Mouse (Mus musculus): ENCODE data around the gene Ccdc125. TPM values are rescaled to one million over a fixed set of nuclear protein-coding genes. Genes with fewer than 3 reads are reported as not detected.

Gene Ccdc125
- total RNA-seq (2021): 0.62 and 1.3 TPM in 2 replicates
- long read RNA-seq, partial matches to known transcripts: 0 of 10 reads
- long read RNA-seq, other reads (novel, unspliced or antisense): 6 of 10 reads

GRCm38 (mm10) chr13:100669291-100670022, at the start of gene Ccdc125:
Gene Ccdc125 (plus strand): TSS chr13:100669717.
- DNase-seq: peak; percentile 18

DNA sequence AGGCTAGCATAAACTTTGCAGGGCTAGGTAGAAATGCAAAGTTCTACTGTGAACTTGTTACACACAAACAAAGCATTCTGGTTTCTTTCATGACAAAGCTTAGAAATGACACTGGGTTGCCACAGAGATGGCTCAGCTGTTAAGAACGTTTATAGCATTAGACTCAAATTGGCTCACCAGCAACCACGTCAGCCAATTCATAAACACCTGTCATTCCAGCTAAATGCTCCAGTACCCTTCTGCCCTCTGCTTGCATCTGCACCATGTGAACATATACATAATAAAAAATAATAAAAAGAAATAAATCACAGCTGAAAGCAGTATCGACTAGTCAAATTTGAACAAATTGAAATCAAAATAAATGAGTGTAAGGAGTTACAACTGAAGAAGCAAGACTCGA, 47.3 kb upstream of the Ccdc125 start:
- DNase-seq: no peak

GRCm38 (mm10) chr13:100634106-100634691, 35.3 kb upstream of the Ccdc125 start:
- no peak for DNase-seq

GRCm38 (mm10) chr13:100642471-100643209, 26.9 kb upstream of the Ccdc125 start:
- DNase-seq: no peak

- DNase-seq: no peak
Measured at GRCm38 (mm10) chr13:100648223-100648622, 21.3 kb upstream of the Ccdc125 start.

DNA sequence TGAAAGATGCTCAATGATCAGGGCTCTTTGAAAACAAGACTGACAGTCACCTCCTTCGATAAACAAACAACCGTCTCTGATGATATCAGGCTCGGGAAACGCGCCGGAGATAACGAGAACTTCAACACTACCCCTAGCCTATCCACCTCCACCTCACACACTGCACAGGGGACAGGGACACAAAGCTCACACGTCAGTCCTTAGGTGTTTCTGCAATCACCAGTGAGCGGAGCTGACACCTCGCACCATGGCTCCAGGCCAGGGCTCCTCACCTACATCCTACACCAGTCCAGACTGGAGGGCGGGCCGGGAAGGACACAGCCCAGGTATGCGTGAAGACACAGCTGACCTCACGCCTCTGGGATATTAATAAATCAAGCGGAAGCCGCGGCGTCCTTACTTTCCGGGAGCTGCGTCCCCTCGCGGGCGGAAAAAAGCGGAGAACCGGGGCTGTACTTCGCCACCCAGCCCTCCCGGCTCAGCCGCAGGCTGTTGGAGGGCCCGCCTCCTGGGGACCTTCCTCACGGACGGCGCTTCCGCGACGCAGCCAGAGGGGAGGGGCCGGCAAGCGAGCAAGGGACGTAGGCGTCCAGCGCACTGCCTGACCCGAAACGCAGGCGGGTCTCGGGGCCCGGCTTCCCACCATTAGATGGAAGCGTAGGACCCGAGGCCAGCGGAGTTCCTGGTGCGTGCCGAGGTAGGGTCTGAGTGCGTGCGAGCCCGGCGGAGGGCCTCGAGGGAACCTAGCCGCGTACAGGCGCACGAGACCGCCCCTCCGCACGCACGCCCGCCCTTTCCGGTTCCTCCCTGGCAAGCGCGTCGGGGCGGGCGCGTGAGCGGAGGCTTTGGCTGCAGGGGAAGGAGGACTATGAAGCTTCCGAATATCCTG, 18.7 kb upstream of the Ccdc125 start, which contains the start of the genes Ak6 and Rad17:
Gene Ak6 (plus strand): TSS at position 430 of the 889 bp plus-strand sequence.
Gene Rad17 (minus strand): TSS at position 502 of the 889 bp plus-strand sequence.
- peak; percentile 96 for DNase-seq

- DNase-seq: no peak
Measured at GRCm38 (mm10) chr13:100651439-100652186, 17.9 kb upstream of the Ccdc125 start, which contains the start of gene Taf9. Gene Taf9 (plus strand): TSS chr13:100651579.

DNA sequence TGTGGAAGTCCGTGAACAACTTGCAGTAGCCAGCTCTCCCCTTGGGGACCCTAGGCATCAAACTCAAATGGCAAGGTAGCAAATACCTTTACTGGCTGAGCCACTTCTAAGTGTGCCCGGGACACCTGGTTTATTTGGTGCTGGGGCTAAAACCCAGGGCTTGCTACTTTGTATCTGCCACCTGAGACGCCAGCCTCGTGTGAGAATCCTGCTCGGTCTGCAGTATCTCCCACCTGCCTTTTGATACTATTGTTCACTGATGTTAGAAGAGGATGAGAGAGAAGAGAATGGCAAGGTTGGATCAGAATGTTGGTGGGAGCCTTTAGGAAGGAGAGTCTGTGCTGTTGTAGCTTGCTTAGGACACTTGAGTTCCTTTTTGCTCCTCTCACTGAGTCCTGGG, 11.4 kb upstream of the Ccdc125 start:
- DNase-seq: no peak

- peak; percentile 41 for DNase-seq
Measured at GRCm38 (mm10) chr13:100659864-100660456, 9.6 kb upstream of the Ccdc125 start.

DNA sequence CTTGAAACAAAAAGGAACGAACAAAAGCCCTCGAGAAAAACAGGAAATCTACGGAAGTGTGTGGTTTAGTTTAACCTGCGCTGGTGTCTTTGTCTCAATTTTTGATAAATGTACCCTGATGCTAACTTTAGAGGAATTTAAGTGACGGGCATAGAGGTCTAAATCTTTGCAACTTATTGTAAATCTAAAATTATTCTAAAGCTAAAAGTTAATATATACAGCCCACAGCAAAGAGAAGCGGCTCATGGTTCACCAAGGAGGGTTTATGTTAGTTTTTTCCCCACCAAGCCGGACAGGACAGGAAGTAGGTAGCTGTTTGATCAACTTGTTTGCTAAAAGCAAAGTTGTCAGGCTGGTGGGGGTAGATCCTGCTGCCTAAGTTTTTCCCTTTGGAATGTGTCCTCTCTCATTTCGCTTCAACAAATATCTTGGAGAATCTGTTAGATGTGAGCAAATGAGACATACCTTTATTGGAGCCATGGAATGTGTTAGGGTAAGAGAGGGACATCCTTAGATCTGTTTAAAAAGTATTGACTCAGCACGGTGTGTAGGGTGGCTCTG, 744 bp downstream of the Ccdc125 start:
- DNase-seq: no peak

DNA sequence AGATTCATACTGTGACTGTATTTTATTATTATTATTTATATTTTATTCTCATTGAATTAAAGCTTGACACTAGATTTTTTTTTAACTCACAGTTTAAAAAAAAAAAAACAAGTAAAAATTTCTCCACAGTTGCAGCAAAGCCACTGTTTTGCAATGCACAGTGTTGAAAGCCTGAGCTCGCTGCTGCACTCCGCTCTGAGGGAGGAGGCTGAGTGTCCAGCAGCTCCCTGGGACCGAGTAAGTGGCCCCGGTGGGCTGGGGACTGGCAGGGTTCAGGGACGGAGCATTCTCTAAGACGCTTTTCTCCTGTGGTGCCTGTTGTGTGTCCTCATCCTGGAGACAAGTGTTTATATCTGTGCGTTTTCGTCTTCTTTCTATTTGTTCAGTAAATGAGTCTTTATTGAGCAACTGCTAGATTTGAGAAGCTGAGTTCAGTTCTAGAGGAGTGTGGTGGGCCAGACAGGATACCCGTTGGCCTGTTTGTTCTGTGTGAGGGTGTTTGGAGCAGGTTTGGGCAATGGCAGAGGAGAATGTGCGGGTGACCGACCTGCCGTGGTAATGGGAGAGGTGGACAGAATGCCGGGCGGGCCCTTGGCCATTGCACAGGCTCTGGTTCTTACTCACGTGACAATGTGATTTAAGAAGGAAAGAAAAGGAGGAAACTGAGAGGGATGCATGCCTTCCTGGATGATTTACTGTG, 6.6 kb downstream of the Ccdc125 start:
- DNase-seq: no peak

DNA sequence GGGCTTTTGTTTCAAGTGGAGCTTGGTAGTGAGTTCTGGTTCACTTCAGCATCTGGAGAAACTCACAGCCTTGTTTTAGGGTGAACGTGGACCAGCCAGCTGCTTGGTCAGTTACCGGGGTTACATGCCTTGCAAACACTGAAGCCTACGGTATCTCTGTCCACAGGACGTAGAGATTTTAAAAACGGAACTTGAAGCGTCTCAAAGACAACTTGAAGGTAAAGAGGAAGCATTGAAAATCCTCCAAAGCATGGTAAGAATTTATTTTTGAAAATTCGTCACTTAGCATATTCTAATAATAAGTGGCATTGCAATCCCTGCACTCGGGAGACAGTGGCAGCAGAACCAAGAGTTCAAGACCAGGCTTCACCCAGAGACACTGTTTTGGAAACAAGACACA, 12.1 kb downstream of the Ccdc125 start:
- DNase-seq: no peak

DNA sequence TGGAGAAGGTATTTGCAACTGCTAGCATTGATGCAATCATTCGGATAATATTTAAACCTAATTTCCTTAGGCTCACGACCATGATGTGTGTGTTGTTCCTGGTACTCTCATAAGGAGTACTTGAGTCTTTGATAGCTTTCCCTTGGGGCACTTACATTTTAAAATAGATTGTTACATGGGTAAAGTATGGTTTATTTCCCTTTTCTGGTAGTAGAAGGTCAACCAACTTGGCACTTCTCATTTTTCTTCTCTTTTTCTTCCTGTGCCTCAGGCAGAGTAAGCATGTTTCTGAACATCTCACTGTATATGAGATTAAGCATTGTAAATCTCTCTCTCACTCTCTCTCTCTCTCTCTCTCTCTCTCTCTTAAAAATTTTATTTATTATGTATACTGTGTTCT, 13.3 kb downstream of the Ccdc125 start:
- no peak for DNase-seq

- DNase-seq: no peak
Measured at GRCm38 (mm10) chr13:100684355-100684754, 14.8 kb downstream of the Ccdc125 start.

DNA sequence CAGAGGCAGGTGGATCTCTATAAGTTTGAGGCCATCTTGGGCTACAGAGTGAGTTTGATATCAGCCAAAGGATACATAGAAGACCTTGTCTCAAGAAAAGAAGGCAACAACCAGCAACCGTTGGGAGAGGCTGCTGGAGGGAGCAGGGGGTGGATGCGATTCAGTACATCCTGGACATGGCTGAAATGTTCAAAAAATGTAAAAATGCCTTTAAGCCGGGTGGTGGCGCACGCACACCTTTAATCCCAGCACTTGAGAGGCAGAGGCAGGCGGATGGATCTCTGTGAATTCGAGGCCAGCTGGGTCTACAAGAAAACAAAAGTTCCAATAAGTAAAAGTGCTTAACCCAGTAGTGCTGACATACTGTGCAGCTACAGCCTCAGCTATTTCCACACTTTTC, 18.0 kb downstream of the Ccdc125 start:
- no peak for DNase-seq

GRCm38 (mm10) chr13:100697541-100697940, 28.0 kb downstream of the Ccdc125 start:
- no peak for DNase-seq

GRCm38 (mm10) chr13:100698866-100699265, 29.3 kb downstream of the Ccdc125 start:
- DNase-seq: no peak

DNA sequence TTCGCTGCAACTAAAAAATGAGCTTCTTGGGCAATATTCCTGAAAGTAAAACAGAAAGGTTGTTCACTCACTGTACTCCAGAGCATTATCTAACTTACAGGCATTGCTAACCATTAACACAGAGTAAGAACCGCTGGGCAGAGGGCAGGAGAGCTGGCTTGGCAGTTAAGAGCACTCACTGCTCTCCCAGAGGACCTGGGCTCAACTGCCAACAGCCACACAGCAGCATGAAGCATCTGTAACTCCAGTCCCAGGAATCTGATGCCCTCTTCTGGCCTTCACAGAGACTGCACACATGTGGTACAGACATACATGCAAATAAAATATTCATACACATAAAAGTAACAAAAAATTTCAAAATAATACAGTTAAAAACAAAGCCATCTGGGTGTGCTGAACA, 34.0 kb downstream of the Ccdc125 start:
- DNase-seq: no peak

- DNase-seq: no peak
Measured at GRCm38 (mm10) chr13:100706206-100706605, 36.7 kb downstream of the Ccdc125 start.

DNA sequence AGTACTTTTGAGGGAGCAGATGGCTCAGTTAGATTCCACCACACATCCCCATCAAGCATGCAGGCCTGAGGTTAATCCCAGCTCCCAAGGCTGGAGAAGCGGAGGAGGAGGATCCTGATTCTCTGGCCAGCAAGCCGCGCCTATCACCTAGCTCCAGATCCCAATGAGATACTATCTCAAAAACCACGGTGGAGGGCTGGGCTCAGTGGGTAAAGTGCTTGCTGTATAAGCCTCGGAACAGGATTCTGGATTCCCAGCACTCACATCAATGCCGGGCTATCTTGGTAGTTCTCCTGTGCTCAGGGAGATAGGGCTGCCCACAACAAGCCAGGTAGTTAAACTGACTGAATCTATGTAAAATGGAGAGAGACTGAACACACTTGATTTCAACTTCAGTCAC, 46.0 kb downstream of the Ccdc125 start:
- DNase-seq: no peak
